Mouse (Mus musculus) left cerebral cortex, adult 11 months (tissue): ENCODE data around the gene Map4k5.
A peak's percentile ranks its signal among the peaks of the same experiment; 100 is the strongest.

ENCODE experiments used
- DNase-seq: peaks from one replicate; pipeline ENCODE4 v3.0.0; 2022; ENCODE audit warnings: low spot score

Gene Map4k5

GRCm38 (mm10) chr12:69783247-69784025, 109.6 kb downstream of the Map4k5 start:
- DNase-seq = no peak

GRCm38 (mm10) chr12:69781935-69782650, 110.9 kb downstream of the Map4k5 start:
- DNase-seq = no peak

GRCm38 (mm10) chr12:69781480-69781879, 111.5 kb downstream of the Map4k5 start:
- DNase-seq = no peak

- DNase-seq = no peak
Observed at GRCm38 (mm10) chr12:69777957-69778356, 115.0 kb downstream of the Map4k5 start.

- DNase-seq = no peak
Observed at GRCm38 (mm10) chr12:69777341-69777730, 115.7 kb downstream of the Map4k5 start.

GRCm38 (mm10) chr12:69776607-69777340, 116.2 kb downstream of the Map4k5 start:
- no peak for DNase-seq

- DNase-seq = no peak
Observed at GRCm38 (mm10) chr12:69768841-69769240, 124.2 kb downstream of the Map4k5 start.

GRCm38 (mm10) chr12:69767476-69768258, 125.3 kb downstream of the Map4k5 start:
- no peak for DNase-seq

- no peak for DNase-seq
Observed at GRCm38 (mm10) chr12:69766185-69766904, 126.7 kb downstream of the Map4k5 start.

GRCm38 (mm10) chr12:69765543-69765942, 127.5 kb downstream of the Map4k5 start:
- no peak for DNase-seq

GRCm38 (mm10) chr12:69761603-69762002, 131.4 kb downstream of the Map4k5 start:
- no peak for DNase-seq

GRCm38 (mm10) chr12:69760743-69761406, 132.1 kb downstream of the Map4k5 start:
- DNase-seq = no peak

- no peak for DNase-seq
Observed at GRCm38 (mm10) chr12:69760014-69760413, 133.0 kb downstream of the Map4k5 start.

- no peak for DNase-seq
Observed at GRCm38 (mm10) chr12:69759267-69759885, 133.6 kb downstream of the Map4k5 start.

- no peak for DNase-seq
Observed at GRCm38 (mm10) chr12:69758221-69759185, 134.5 kb downstream of the Map4k5 start.

GRCm38 (mm10) chr12:69757418-69758141, 135.4 kb downstream of the Map4k5 start:
- DNase-seq = peak; percentile 54

- no peak for DNase-seq
Observed at GRCm38 (mm10) chr12:69756015-69756414, 137.0 kb downstream of the Map4k5 start.

GRCm38 (mm10) chr12:69753936-69754335, 139.1 kb downstream of the Map4k5 start:
- DNase-seq = no peak
